ENCODE assay signal across 20 mouse cellular contexts in the genomic region with DNA sequence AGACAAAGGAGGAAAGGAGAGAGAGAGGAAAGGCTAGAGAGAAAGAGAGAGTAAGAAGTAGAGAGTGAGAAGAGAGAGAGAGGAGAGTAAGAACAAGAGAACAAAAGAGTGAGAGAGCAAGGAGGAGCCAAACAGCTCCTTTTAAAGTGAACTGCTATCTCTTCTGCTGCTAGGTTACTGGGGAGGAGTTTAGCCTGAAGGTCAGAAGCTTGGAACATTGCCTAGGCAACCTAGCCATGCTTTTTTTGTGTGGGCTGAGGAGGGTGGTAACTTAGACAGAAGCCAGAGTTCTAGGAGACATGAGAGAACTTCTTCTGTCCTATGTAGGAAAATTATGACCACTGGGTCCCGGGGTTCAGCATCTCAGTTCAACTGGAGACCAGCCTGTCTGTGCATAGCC.
A peak's percentile ranks its signal among the peaks of the same experiment; 100 is the strongest.
DNase-seq lines count a peak whose midpoint lies in the region; ATAC-seq and TF ChIP-seq lines count a peak whose summit lies in the region.
"Had no signal": no experiment of that assay in that cellular context is flagged by ENCODE, and none has a peak within 500 bp of the region (broad histone marks: within the 10 kb centered on the region; RNA-seq: fewer than 3 reads in every experiment).

No protein-coding gene starts in this region.

- no peaks in the 10 kb centered on the region for H3K27me3 ChIP-seq in kidney, postnatal 0 days (ENCODE audit: insufficient read depth, low read length)
- H3K27me3 ChIP-seq in kidney, adult 2 months (replicated peaks; ENCODE audit: control insufficient read depth, insufficient read depth, low read length), result no peaks in the 10 kb centered on the region
- H3K27me3 ChIP-seq: embryonic facial prominence, embryonic 13.5 days; forebrain, embryonic 12.5 days; hindbrain, embryonic 12.5 days had no signal

- no peaks in the 10 kb centered on the region for H3K9me3 ChIP-seq in kidney, postnatal 0 days (replicated peaks; ENCODE audit: low read length)
- H3K9me3 ChIP-seq: forebrain, embryonic 12.5 days; heart, embryonic 10.5 days; hindbrain, embryonic 12.5 days had no signal

- no peak for TF ChIP-seq POLR2A in kidney, adult 2 months (IDR thresholded peaks at IDR 0.05; ENCODE audit: low read depth, low read length)

- ATAC-seq in kidney, postnatal 0 days (replicated peaks; ENCODE audit: low FRiP score, low read depth), result no peak
- no peak for ATAC-seq in megakaryocyte progenitor cell, adult 5-6 weeks (replicated peaks; ENCODE audit: poor library complexity)
- ATAC-seq: forebrain, embryonic 16.5 days; hindbrain, embryonic 16.5 days; inflammation-experienced regulatory T-cells, adult 6 months had no signal

- H3K36me3 ChIP-seq in kidney, postnatal 0 days (ENCODE audit: insufficient read depth, low read length), result no peaks in the 10 kb centered on the region
- H3K36me3 ChIP-seq in kidney, adult 2 months (ENCODE audit: control insufficient read depth, insufficient read depth, low read length), result no peaks in the 10 kb centered on the region
- H3K36me3 ChIP-seq: embryonic facial prominence, embryonic 13.5 days; forebrain, embryonic 12.5 days; heart, embryonic 10.5 days; hindbrain, embryonic 12.5 days had no signal

- no peaks in the 10 kb centered on the region for H3K4me1 ChIP-seq in kidney, postnatal 0 days (replicated peaks; ENCODE audit: insufficient read depth, low read length)
- H3K4me1 ChIP-seq in kidney, adult 2 months (ENCODE audit: control insufficient read depth, insufficient read depth, low read length), result no peaks in the 10 kb centered on the region
- H3K4me1 ChIP-seq: embryonic facial prominence, embryonic 13.5 days; forebrain, embryonic 12.5 days; heart, embryonic 10.5 days; hindbrain, embryonic 12.5 days had no signal

- H3K9ac ChIP-seq in kidney, postnatal 0 days (ENCODE audit: low read depth, low read length), result no peak overlapping the region
- H3K9ac ChIP-seq: embryonic facial prominence, embryonic 13.5 days; forebrain, embryonic 12.5 days; hindbrain, embryonic 12.5 days had no signal

- H3K4me2 ChIP-seq in kidney, postnatal 0 days (ENCODE audit: low read length), result no peak overlapping the region
- H3K4me2 ChIP-seq: embryonic facial prominence, embryonic 13.5 days; forebrain, embryonic 12.5 days; hindbrain, embryonic 12.5 days had no signal

- WGBS in kidney, postnatal 0 days, result 63% methylated on average over 1 of the region's 1 CpGs
- 59% methylated on average over 1 of the region's 1 CpGs for WGBS in kidney, adult 2 months

- no peak for TF ChIP-seq CTCF in kidney, postnatal 0 days (IDR thresholded peaks at IDR 0.05; ENCODE audit: low read depth)
- TF ChIP-seq CTCF in kidney, adult 2 months (conservative IDR thresholded peaks at IDR 0.05; ENCODE audit: insufficient read depth, insufficient read length, low read depth, low read length), result no peak

- no peak overlapping the region for H3K27ac ChIP-seq in kidney, postnatal 0 days
- no peak overlapping the region for H3K27ac ChIP-seq in kidney, adult 2 months (ENCODE audit: insufficient read depth, low read depth, low read length)
- H3K27ac ChIP-seq: embryonic facial prominence, embryonic 13.5 days; forebrain, embryonic 12.5 days; heart, embryonic 10.5 days; hindbrain, embryonic 12.5 days had no signal

- H3K4me3 ChIP-seq in kidney, postnatal 0 days (replicated peaks; ENCODE audit: low read depth, low read length), result no peak overlapping the region
- no peak overlapping the region for H3K4me3 ChIP-seq in kidney, adult 2 months (ENCODE audit: insufficient read depth, low read depth, low read length)
- H3K4me3 ChIP-seq: embryonic facial prominence, embryonic 13.5 days; forebrain, embryonic 12.5 days; heart, embryonic 10.5 days; hindbrain, embryonic 12.5 days had no signal

- peak; percentile 6 for DNase-seq in adrenal gland, postnatal 14 days
- DNase-seq in adrenal gland, postnatal 4 days (ENCODE audit: low spot score in 2 of 2), result no peak
- peak; percentile 2 for DNase-seq in kidney, postnatal 0 days (ENCODE audit: low spot score)
- DNase-seq in kidney, adult 2 months, result no peak
- peak; percentile 21 for DNase-seq in ES-CJ7 (ENCODE audit: low read depth, low spot score)
- DNase-seq: cerebellum, adult 18-20 months; cerebellum, adult 9-11 months; cerebellum, postnatal 36 days; gastrocnemius, postnatal 10 days; heart, adult 18-20 months; heart, postnatal 10 days; heart, postnatal 4 days had no signal

Comparison
In these comparisons a context has a peak if more than half of its experiments do, and no peak if none do; other contexts are left out.
1. DNase-seq: peak in adrenal gland, postnatal 14 days (single experiment), kidney, postnatal 0 days (single experiment) and ES-CJ7 (single experiment); none in adrenal gland, postnatal 4 days (0 of 2) and kidney, adult 2 months (single experiment).